Mouse (Mus musculus) embryonic facial prominence, embryonic 15.5 days (tissue): ENCODE measurements around the gene Lsmem1. TPM values are rescaled to one million over a fixed set of nuclear protein-coding genes. Genes with fewer than 3 reads are reported as not detected.
"Not testable (repeated sequence)": the region's sequence is repeated elsewhere in the genome, so short reads cannot be mapped to it uniquely, and the experiment has no call there.

ENCODE experiments used
- ATAC-seq: fragments of 200-750 bp; cut with Nextera tagmentation; 2 replicates; pipeline ENCODE4 v1.8.0; 2017; ENCODE audit warnings: low read depth, moderate TSS enrichment; ENCODE audit not compliant: insufficient number of reproducible peaks, low FRiP score, low TSS enrichment
- H3K27ac ChIP-seq: fragments of 300-500 bp; sonication (generic); replicated peaks from 2 replicates; pipeline ENCODE4 v1.5.1; 2015; ENCODE audit warnings: mild to moderate bottlenecking, inconsistent platforms
- H3K27me3 ChIP-seq: fragments of 300-500 bp; sonication (generic); 2 replicates; pipeline ENCODE4 v1.6.1; 2015; ENCODE audit warnings: inconsistent platforms
- H3K36me3 ChIP-seq: fragments of 300-500 bp; sonication (generic); 2 replicates; pipeline ENCODE4 v1.6.1; 2015; ENCODE audit warnings: mild to moderate bottlenecking, inconsistent platforms
- H3K4me1 ChIP-seq: fragments of 300-500 bp; sonication (generic); 2 replicates; pipeline ENCODE4 v1.6.1; 2015; ENCODE audit warnings: inconsistent platforms
- H3K4me2 ChIP-seq: fragments of 300-500 bp; sonication (generic); replicated peaks from 2 replicates; pipeline ENCODE4 v1.6.1; 2015; ENCODE audit warnings: mild to moderate bottlenecking, inconsistent platforms
- H3K4me3 ChIP-seq: fragments of 300-500 bp; sonication (generic); replicated peaks from 2 replicates; pipeline ENCODE4 v1.5.1; 2015; ENCODE audit warnings: mild to moderate bottlenecking, inconsistent platforms
- H3K9ac ChIP-seq: fragments of 300-500 bp; sonication (generic); 2 replicates; pipeline ENCODE4 v1.6.1; 2015; ENCODE audit warnings: inconsistent platforms
- H3K9me3 ChIP-seq: fragments of 300-500 bp; sonication (generic); replicated peaks from 2 replicates; pipeline ENCODE4 v1.6.1; 2016; ENCODE audit warnings: inconsistent platforms
- WGBS: fragments of 180-500 bp; shearing (Covaris S2); methylation state at CpG from one replicate; pipeline ENCODE4 v1.1.7; 2015; 5-methylcytosine and 5-hydroxymethylcytosine counted together
- polyA plus RNA-seq: library from polyadenylated mRNA; unstranded; fragments of >200 nt; fragmentation: Nextera tagmentation; extraction: Ambion mirVana; gene quantifications from 2 replicates; pipeline ENCODE4 v1.2.1, GENCODE M21; 2015

The Lsmem1 gene
- polyA plus RNA-seq, 1 experiment from 2014 or later, result 1.4 TPM

DNA sequence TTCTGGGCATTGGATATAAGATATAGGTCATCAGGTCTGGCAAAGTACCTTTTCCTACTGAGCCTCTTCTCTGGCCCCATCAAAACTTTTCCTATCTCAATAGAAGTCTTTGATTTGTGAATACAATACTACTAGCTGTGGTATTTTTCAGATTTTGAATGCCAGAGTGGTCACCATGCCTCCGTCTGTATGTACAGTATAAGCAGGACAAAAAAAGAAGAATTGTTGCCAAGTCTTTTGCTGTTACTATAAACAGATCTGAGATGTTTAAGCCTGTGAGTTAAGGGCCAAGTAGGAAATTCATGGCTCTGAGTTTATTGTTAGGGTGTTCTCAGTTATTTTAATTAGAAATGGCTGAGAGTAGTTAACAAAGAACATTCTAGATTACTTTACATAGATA, 24.1 kb downstream of the Lsmem1 start:
- H3K9me3 ChIP-seq, H3K4me2 ChIP-seq, H3K9ac ChIP-seq, H3K4me3 ChIP-seq, H3K36me3 ChIP-seq, H3K27me3 ChIP-seq, H3K27ac ChIP-seq, ATAC-seq, H3K4me1 ChIP-seq: not testable (repeated sequence)
- WGBS, result 30% methylated on average over 1 of the region's 1 CpGs

DNA sequence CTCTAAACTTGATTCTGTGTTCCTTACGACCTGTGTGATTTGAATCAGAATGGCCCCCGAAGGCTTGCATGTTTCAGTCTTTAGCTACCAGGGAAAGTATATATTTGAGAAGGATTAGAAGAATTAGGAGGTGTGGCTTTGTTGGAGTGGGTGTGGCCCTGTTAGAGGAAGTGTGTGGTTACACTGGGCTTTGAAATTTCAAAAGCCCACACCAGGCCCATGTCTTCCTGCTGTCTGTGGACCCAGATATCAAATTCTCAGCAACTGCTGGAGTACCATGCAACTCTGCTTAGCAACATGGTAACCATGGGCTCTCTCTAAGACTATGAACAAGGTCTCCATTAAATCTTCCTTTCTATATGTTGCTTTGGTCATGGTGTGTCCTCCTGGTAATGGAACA, 27.7 kb downstream of the Lsmem1 start:
- no peaks in the 10 kb centered on the region for H3K9me3 ChIP-seq
- no peaks in the 10 kb centered on the region for H3K27me3 ChIP-seq
- H3K4me3 ChIP-seq, result no peak overlapping the region
- H3K4me2 ChIP-seq, result no peak overlapping the region
- H3K4me1 ChIP-seq, result no peaks in the 10 kb centered on the region
- no peak for ATAC-seq
- H3K36me3 ChIP-seq, result no peaks in the 10 kb centered on the region
- H3K9ac ChIP-seq, result no peak overlapping the region
- H3K27ac ChIP-seq, result no peak overlapping the region
- WGBS, result 81% methylated on average over 2 of the region's 2 CpGs

DNA sequence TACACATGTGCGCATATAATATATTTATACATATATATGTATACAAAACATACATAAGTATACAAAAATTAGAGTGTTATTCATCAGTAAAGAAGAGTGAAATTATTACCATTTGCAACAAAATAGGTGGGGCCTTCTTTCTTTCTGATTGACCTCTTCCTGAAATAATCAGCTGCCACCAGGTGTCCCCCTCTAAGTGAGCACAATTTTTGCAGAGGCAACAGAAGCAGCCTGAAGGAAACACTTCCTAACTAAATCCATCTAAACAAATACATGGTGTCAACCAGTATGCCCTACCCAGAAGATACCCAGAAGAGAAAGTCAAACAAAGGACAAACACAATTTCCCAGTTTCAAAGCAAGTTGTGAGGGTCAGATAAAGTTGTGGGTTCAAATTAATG, 29.6 kb downstream of the Lsmem1 start:
- H3K27ac ChIP-seq, result no peak overlapping the region
- no peak for ATAC-seq
- H3K27me3 ChIP-seq, result no peaks in the 10 kb centered on the region
- H3K4me2 ChIP-seq, result no peak overlapping the region
- H3K4me1 ChIP-seq, result no peaks in the 10 kb centered on the region
- 94% methylated on average over 1 of the region's 1 CpGs for WGBS
- no peak overlapping the region for H3K4me3 ChIP-seq
- no peaks in the 10 kb centered on the region for H3K36me3 ChIP-seq
- H3K9ac ChIP-seq, result no peak overlapping the region
- no peaks in the 10 kb centered on the region for H3K9me3 ChIP-seq

DNA sequence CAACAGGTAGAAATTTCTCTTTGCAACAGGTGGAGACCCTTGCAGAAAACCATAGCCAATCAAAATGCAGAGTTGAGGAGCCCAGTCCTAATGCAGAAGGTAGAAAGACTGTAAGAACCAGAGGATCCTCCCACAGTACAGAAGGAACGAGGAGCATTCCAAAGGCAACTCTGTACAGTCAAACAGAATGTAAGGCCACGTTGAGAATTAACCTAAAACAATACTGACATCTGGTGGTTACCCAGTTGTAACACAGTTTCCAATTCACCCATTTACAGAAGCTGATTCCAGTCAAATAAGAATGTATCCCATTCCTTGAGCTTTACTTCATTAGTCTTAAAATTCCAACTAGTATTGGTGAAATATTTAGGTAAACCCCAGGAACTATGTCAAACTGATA, 34.7 kb downstream of the Lsmem1 start:
- Histone ChIP-seq H3K4me2 (no peak overlapping the region), H3K27ac (no peak overlapping the region), H3K4me3 (no peak overlapping the region), H3K4me1 (no peaks in the 10 kb centered on the region), H3K27me3 (no peaks in the 10 kb centered on the region), H3K9ac (no peak overlapping the region), H3K9me3 (no peaks in the 10 kb centered on the region), H3K36me3 (no peaks in the 10 kb centered on the region)
- WGBS, result 6% methylated on average over 2 of the region's 2 CpGs
- ATAC-seq, result no peak

DNA sequence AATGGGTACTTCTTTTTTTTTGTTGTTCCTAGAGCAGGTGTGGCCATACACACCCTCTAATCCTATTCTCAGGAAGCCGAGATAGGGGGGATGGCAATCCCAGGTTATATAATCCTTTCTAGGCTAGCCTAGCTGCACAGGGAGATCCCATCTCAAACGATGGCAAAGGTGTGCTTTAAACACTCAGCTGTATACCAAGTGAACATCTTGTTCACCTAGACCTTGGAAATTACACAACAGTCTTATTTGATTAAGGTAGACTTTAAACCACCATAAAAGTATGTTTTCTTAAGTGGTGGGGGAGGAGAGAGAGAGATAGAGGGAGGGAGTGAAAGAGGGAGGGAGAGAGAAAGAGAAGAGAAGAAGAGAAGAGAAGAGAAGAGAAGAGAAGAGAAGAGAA, 38.5 kb downstream of the Lsmem1 start:
- H3K9ac ChIP-seq, result no peak overlapping the region
- H3K4me1 ChIP-seq, result no peaks in the 10 kb centered on the region
- H3K9me3 ChIP-seq, result no peaks in the 10 kb centered on the region
- H3K27me3 ChIP-seq, result no peaks in the 10 kb centered on the region
- H3K27ac ChIP-seq, result no peak overlapping the region
- no peaks in the 10 kb centered on the region for H3K36me3 ChIP-seq
- H3K4me3 ChIP-seq, result no peak overlapping the region
- WGBS, result 67% methylated on average over 2 of the region's 2 CpGs
- H3K4me2 ChIP-seq, result no peak overlapping the region
- no peak for ATAC-seq

DNA sequence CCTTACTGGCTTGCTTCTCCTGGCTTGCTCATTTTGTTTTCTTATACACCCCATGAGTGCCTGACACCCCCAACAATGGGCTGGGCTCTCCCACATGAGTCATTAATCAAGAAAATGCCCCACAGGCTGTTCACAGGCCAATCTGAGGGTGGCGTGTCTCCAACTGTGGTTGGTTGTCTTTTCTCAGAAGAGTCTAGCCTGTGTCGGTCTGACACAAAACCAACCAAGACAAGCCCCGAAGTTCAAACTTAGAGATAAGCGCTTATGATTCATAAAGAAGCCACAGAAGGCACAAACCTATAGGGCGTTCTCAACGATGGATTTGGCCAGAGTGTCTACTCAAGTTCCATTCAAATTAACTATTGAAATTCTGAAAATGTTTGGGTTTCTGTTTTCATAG, 45.1 kb downstream of the Lsmem1 start:
- H3K4me1 ChIP-seq, result 0 out of 2 replicates have a peak, but pooled peaks cover 6% of the 10 kb centered on the region

DNA sequence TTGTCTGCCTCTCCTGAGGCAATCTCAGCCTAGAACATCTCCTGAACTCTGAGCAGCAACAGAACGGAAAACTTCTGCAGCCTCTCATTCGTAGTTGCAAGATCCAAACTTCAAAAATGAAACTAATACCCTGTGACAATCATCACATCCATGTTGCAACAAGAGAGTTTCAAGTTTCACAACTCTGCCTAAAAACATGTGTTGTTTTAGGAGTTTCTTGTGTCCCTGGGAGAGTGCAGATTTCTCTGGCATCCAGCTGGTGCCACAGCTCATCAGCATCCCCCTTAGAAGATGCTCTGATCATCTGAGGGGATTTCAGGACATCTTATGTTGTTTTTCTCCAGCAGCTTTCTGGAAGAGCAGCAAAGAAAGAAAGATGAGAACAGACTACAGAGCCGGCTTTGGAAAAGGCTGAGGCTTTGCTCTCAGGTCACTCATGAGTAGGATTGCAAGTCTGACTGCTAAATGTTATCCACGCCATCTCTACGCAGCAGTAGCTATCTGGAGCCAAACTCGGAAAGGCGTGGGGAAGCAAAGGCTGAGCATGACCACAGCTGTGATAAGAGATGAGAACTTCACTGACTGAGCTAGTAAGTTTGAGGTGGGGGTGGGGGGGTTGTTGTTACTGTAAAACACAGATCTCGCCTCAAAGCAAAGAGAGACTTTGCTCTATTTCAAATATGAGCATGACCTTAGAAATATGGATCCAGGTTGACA, 46.8 kb downstream of the Lsmem1 start:
- Histone ChIP-seq H3K4me3 (no peak overlapping the region), H3K36me3 (no peaks in the 10 kb centered on the region), H3K27ac (no peak overlapping the region), H3K9me3 (no peaks in the 10 kb centered on the region), H3K27me3 (no peaks in the 10 kb centered on the region), H3K9ac (no peak overlapping the region), H3K4me1 (0 out of 2 replicates have a peak, but pooled peaks cover 6% of the 10 kb centered on the region), H3K4me2 (no peak overlapping the region)
- peak; percentile 47; the same call in 1 of the 2 replicates for ATAC-seq
- WGBS, result 37% methylated on average over 8 of the region's 8 CpGs

More for the DNA sequence above, 45.1 kb downstream of the Lsmem1 start:
- 89% methylated on average over 6 of the region's 6 CpGs for WGBS
- Histone ChIP-seq H3K9ac (no peak overlapping the region), H3K4me2 (no peak overlapping the region), H3K27me3 (no peaks in the 10 kb centered on the region), H3K36me3 (no peaks in the 10 kb centered on the region), H3K27ac (no peak overlapping the region), H3K9me3 (no peaks in the 10 kb centered on the region), H3K4me3 (no peak overlapping the region)
- ATAC-seq, result no peak

DNA sequence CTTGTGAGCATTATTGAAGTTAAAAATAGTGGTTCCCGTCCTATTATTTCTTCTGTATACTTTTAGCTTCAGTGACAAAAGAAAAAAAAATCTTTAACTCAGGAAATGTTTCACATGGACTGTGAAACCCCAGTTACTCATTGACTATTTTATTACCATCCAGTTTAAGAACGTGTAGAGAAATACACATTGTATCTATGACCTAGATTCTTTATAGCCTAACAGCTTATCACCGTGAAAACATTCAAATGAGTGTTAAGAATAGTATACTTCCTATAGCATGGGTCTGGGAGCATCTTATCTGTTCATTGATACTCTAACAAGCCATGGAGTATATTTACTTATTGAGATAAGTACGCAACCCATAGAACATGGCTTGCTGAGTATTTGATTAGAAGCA, 52.0 kb downstream of the Lsmem1 start:
- WGBS, result 83% methylated on average over 4 of the region's 4 CpGs
- Histone ChIP-seq H3K9ac (no peak overlapping the region), H3K27ac (no peak overlapping the region), H3K4me1 (0 out of 2 replicates have a peak, but pooled peaks cover under 1% of the 10 kb centered on the region), H3K4me2 (no peak overlapping the region), H3K9me3 (no peaks in the 10 kb centered on the region), H3K36me3 (no peaks in the 10 kb centered on the region), H3K4me3 (no peak overlapping the region), H3K27me3 (no peaks in the 10 kb centered on the region)
- no peak for ATAC-seq

DNA sequence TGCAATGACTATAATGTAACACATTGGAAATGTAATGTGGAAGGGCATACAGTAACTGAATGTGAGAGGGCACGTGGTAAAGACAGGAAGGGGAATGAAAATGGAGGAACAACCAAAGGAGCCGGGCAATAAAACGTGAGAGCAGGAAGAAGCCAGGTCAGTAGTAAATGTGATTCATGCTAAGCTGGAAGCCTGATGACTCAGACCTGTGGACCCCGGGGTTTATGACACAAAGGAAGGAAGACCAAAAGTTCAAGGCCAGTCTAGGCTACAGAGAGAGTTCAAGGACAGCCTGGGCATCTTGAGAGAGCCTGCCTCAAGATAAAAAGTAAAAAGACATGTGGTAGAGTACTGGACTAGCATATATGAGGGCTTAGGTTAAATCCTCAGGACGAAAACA, 52.8 kb downstream of the Lsmem1 start:
- H3K9me3 ChIP-seq, result no peaks in the 10 kb centered on the region
- 79% methylated on average over 5 of the region's 5 CpGs for whole genome bisulfite sequencing
- H3K9ac ChIP-seq, result no peak overlapping the region
- H3K4me2 ChIP-seq, result no peak overlapping the region
- H3K27me3 ChIP-seq, result no peaks in the 10 kb centered on the region
- H3K4me3 ChIP-seq, result no peak overlapping the region
- H3K36me3 ChIP-seq, result no peaks in the 10 kb centered on the region
- H3K27ac ChIP-seq, result no peak overlapping the region
- no peak for ATAC-seq
- no peaks in the 10 kb centered on the region for H3K4me1 ChIP-seq

DNA sequence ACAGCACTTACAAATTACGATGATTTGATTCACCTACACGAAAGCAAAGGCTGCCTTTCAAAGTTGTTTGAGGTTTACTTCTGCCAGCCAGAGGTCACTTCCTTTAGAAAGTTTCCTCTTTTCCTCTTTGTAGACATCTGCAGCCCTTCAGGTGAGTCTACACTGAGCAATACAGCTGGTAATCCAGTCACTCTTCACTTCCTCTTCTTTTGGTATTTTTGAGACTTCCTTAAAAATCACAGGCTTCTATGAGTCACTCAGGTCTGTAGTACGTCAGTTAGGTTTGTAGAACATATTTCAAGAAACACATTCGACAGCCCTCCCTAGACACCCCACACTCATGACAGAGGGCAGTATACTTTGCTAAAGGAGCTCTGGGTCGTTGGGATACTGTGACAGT, 58.6 kb downstream of the Lsmem1 start:
- Histone ChIP-seq H3K4me3 (no peak overlapping the region), H3K9me3 (no peaks in the 10 kb centered on the region), H3K4me1 (no peaks in the 10 kb centered on the region), H3K36me3 (no peaks in the 10 kb centered on the region), H3K4me2 (no peak overlapping the region), H3K9ac (no peak overlapping the region), H3K27ac (no peak overlapping the region), H3K27me3 (no peaks in the 10 kb centered on the region)
- 61% methylated on average over 5 of the region's 5 CpGs for WGBS
- no peak for ATAC-seq

DNA sequence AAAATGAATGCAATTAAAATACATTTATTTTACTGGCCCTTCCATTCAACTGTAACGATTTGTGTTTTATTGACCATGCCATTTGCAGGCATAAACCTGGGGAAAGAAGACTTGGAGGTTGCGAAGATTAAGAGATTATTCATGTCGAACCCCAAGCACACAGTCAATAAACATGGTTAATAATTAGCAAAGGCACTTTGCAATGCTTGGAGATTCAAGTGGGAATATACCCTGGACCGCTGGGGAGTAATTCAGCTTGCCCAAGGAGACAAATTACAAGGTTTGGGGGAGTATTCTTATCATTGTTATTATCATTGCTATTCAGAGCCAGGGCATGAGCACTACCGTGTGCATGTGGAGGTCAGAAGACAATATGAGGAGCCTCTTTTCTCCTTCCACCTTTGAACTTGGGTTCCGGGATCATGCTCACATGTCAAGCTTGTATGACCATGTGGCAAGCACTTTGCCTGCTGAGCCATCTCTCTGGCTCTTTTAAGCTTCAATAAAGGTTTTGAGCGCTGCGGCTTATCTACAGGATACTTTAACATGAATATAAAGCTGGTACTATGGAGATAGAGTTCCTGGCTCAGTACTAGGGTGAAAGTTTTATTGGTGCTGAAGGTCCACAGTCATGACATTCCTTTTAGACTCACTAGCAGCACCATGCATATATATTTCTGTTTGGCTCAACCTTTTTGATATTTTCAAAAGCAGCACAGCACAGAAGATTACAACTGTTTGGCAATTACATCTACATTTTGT, 59.6 kb downstream of the Lsmem1 start:
- ATAC-seq, result no peak
- Histone ChIP-seq H3K27ac (no peak overlapping the region), H3K27me3 (peaks cover under 1% of the 10 kb centered on the region), H3K9me3 (no peaks in the 10 kb centered on the region), H3K4me1 (no peaks in the 10 kb centered on the region), H3K36me3 (no peaks in the 10 kb centered on the region), H3K9ac (no peak overlapping the region), H3K4me3 (no peak overlapping the region), H3K4me2 (no peak overlapping the region)
- 90% methylated on average over 8 of the region's 8 CpGs for WGBS
